In genomic region chr11:95632474-95632873, GRCm38 (mm10) we compare ENCODE assay signal across 15 mouse cellular contexts. TPM values are rescaled to one million over a fixed set of nuclear protein-coding genes. Genes with fewer than 3 reads are reported as not detected.
A peak's percentile ranks its signal among the peaks of the same experiment; 100 is the strongest.
DNase-seq lines count a peak whose midpoint lies in the region; ATAC-seq lines count a peak whose summit lies in the region.
"Had no signal": no experiment of that assay in that cellular context is flagged by ENCODE, and none has a peak within 500 bp of the region (broad histone marks: within the 10 kb centered on the region; RNA-seq: fewer than 3 reads in every experiment).

No protein-coding gene starts in this region.

- intact Hi-C loops in left cerebral cortex, postnatal 4 days (cut with DNase I), result no loop called here

- H3K27me3 ChIP-seq in intestine, embryonic 15.5 days (replicated peaks), result no peaks in the 10 kb centered on the region
- H3K27me3 ChIP-seq in stomach, embryonic 16.5 days (ENCODE audit: control insufficient read depth, insufficient read depth, low read length), result no peaks in the 10 kb centered on the region

- no peak overlapping the region for H3K4me2 ChIP-seq in intestine, embryonic 15.5 days (replicated peaks)
- no peak overlapping the region for H3K4me2 ChIP-seq in stomach, embryonic 16.5 days (ENCODE audit: low read depth, low read length)
- H3K4me2 ChIP-seq: midbrain, embryonic 11.5 days had no signal

- H3K36me3 ChIP-seq in intestine, embryonic 15.5 days, result no peaks in the 10 kb centered on the region
- no peaks in the 10 kb centered on the region for H3K36me3 ChIP-seq in stomach, embryonic 16.5 days (ENCODE audit: control insufficient read depth, insufficient read depth, low read length)

- ATAC-seq in frontal cortex, adult (ENCODE audit: low TSS enrichment), result peak; percentile 77; the same call in 1 of the 2 replicates
- ATAC-seq in intestine, embryonic 15.5 days, result 0 out of 2 replicates have a peak, but pooled peaks have one; percentile 16
- ATAC-seq in stomach, embryonic 16.5 days (ENCODE audit: insufficient read depth, low FRiP score), result no peak
- ATAC-seq: CD4-positive, CD25-positive, alpha-beta regulatory T cell, adult 4 months; forebrain, embryonic 14.5 days; liver, postnatal 0 days had no signal

- WGBS in intestine, embryonic 15.5 days, result 73% methylated on average over 6 of the region's 6 CpGs
- WGBS in stomach, embryonic 16.5 days, result 77% methylated on average over 6 of the region's 6 CpGs

- H3K9ac ChIP-seq in intestine, embryonic 15.5 days, result no peak overlapping the region
- 0 out of 2 replicates have a peak overlapping the region, but pooled peaks have one; percentile 6 for H3K9ac ChIP-seq in stomach, embryonic 16.5 days (ENCODE audit: low read length)
- H3K9ac ChIP-seq: liver, postnatal 0 days had no signal

- peak overlapping the region; percentile 51; the same call in 1 of the 2 replicates for H3K27ac ChIP-seq in intestine, embryonic 15.5 days
- peak overlapping the region; percentile 31; the same call in 1 of the 2 replicates for H3K27ac ChIP-seq in stomach, embryonic 16.5 days (ENCODE audit: low read length)

- no peak overlapping the region for H3K4me3 ChIP-seq in intestine, embryonic 15.5 days (replicated peaks)
- H3K4me3 ChIP-seq in stomach, embryonic 16.5 days (replicated peaks; ENCODE audit: low read length), result no peak overlapping the region

- peaks cover 18% of the 10 kb centered on the region for H3K4me1 ChIP-seq in intestine, embryonic 15.5 days (replicated peaks)
- peaks cover 14% of the 10 kb centered on the region for H3K4me1 ChIP-seq in stomach, embryonic 16.5 days (ENCODE audit: control insufficient read depth, insufficient read depth, low read length)

- no peaks in the 10 kb centered on the region for H3K9me3 ChIP-seq in intestine, embryonic 15.5 days
- no peaks in the 10 kb centered on the region for H3K9me3 ChIP-seq in stomach, embryonic 16.5 days (replicated peaks; ENCODE audit: control insufficient read depth, low read length)

- DNase-seq in frontal cortex, postnatal 14 days (ENCODE audit: low spot score in 2 of 2), result no peak
- DNase-seq in left cerebral cortex, adult 9 months (ENCODE audit: low spot score in 2 of 2), result peak; percentile 51 to 54
- DNase-seq in left cerebral cortex, postnatal 4 days, result no peak
- DNase-seq in lung, postnatal 4 days, result no peak
- DNase-seq in right cerebral cortex, postnatal 10 days (ENCODE audit: low spot score in 2 of 2), result no peak
- DNase-seq: heart, postnatal 4 days; kidney, postnatal 10 days; liver, postnatal 0 days; thymus, postnatal 36 days had no signal

RNA-seq across cellular contexts. Expression of gene Phb, which starts 34.3 kb away (rescaled TPM):
- 100 to 1,000 TPM in 1 of 2 experiments, 10 to 100 TPM in 1; 96.0 to 104 TPM for total RNA-seq in left cerebral cortex, postnatal 4 days (2021)
- 305 and 328 TPM in 2 replicates for polyA plus RNA-seq in intestine, embryonic 15.5 days (2015; fragmentation: Nextera tagmentation; extraction: Ambion mirVana)
- 209 and 221 TPM in 2 replicates for polyA plus RNA-seq in stomach, embryonic 16.5 days (2015; fragmentation: Nextera tagmentation; extraction: Ambion mirVana)

RNA-seq across cellular contexts. Expression of gene Ngfr, which starts 44.9 kb away (rescaled TPM):
- 1 to 10 TPM; 4.2 to 8.1 TPM for total RNA-seq in left cerebral cortex, postnatal 4 days (2021)
- polyA plus RNA-seq in intestine, embryonic 15.5 days (2015; fragmentation: Nextera tagmentation; extraction: Ambion mirVana), result 14.5 and 15.8 TPM in 2 replicates
- 13.2 and 15.0 TPM in 2 replicates for polyA plus RNA-seq in stomach, embryonic 16.5 days (2015; fragmentation: Nextera tagmentation; extraction: Ambion mirVana)
- polyA plus RNA-seq: CD4-positive, CD25-positive, alpha-beta regulatory T cell, adult 4 months had no signal

Comparison
In these comparisons a context has a peak if more than half of its experiments do, and no peak if none do; other contexts are left out.
1. DNase-seq: peak in left cerebral cortex, adult 9 months (2 of 2); none in frontal cortex, postnatal 14 days (0 of 2), left cerebral cortex, postnatal 4 days (single experiment), lung, postnatal 4 days (0 of 2) and right cerebral cortex, postnatal 10 days (0 of 2).